Mouse (Mus musculus): ENCODE measurements at regions not wholly inside any gene's neighbourhood (a gene's known extent, or its start where the extent isn't known, plus 50 kb on each side); places are given as distances from the start of the nearest gene placed in this dataset.

GRCm38 (mm10) chr10:37589889-37590288 is 451.2 kb upstream of the Marcks start:
- no peak for DNase-seq

GRCm38 (mm10) chr10:37589009-37589408 is 450.3 kb upstream of the Marcks start:
- no peak for DNase-seq

GRCm38 (mm10) chr10:37571171-37571570 is 432.5 kb upstream of the Marcks start:
- no peak for DNase-seq

GRCm38 (mm10) chr10:37561705-37562104 is 423.0 kb upstream of the Marcks start:
- no peak for DNase-seq

- DNase-seq: no peak
Measured at GRCm38 (mm10) chr10:37549446-37549845, 410.7 kb upstream of the Marcks start.

GRCm38 (mm10) chr10:37540703-37541102 is 402.0 kb upstream of the Marcks start:
- no peak for DNase-seq

GRCm38 (mm10) chr10:37505966-37506615 is 367.4 kb upstream of the Marcks start:
- no peak for DNase-seq

GRCm38 (mm10) chr10:37504468-37504867 is 365.7 kb upstream of the Marcks start:
- DNase-seq: no peak

- no peak for DNase-seq
Measured at GRCm38 (mm10) chr10:37502505-37502904, 363.8 kb upstream of the Marcks start.

- no peak for DNase-seq
Measured at GRCm38 (mm10) chr10:37501043-37501442, 362.3 kb upstream of the Marcks start.

GRCm38 (mm10) chr10:37495467-37495866 is 356.7 kb upstream of the Marcks start:
- no peak for DNase-seq

GRCm38 (mm10) chr10:37494552-37495166 is 355.9 kb upstream of the Marcks start:
- DNase-seq: no peak

- no peak for DNase-seq
Measured at GRCm38 (mm10) chr10:37494098-37494497, 355.4 kb upstream of the Marcks start.

GRCm38 (mm10) chr10:37484311-37485023 is 345.7 kb upstream of the Marcks start:
- no peak for DNase-seq

GRCm38 (mm10) chr10:37483521-37483920 is 344.8 kb upstream of the Marcks start:
- no peak for DNase-seq

- no peak for DNase-seq
Measured at GRCm38 (mm10) chr10:37481879-37482278, 343.2 kb upstream of the Marcks start.

GRCm38 (mm10) chr10:37480331-37480730 is 341.6 kb upstream of the Marcks start:
- DNase-seq: no peak

- DNase-seq: no peak
Measured at GRCm38 (mm10) chr10:37478108-37478507, 339.4 kb upstream of the Marcks start.

GRCm38 (mm10) chr10:37473086-37473485 is 334.4 kb upstream of the Marcks start:
- no peak for DNase-seq

GRCm38 (mm10) chr10:37457384-37457783 is 318.7 kb upstream of the Marcks start:
- DNase-seq: no peak

- no peak for DNase-seq
Measured at GRCm38 (mm10) chr10:37449894-37450293, 311.2 kb upstream of the Marcks start.

- no peak for DNase-seq
Measured at GRCm38 (mm10) chr10:37447333-37448204, 308.8 kb upstream of the Marcks start.

Data from right cerebral cortex, postnatal 14 days (tissue).